Mouse (Mus musculus) intestine, embryonic 14.5 days (tissue): ENCODE data around the gene C8g. TPM values are rescaled to one million over a fixed set of nuclear protein-coding genes. Genes with fewer than 3 reads are reported as not detected.

Experiments
- ATAC-seq: fragments of 200-750 bp; cut with Nextera tagmentation; replicated peaks from 2 replicates; pipeline ENCODE4 v1.8.0; 2017; ENCODE audit warnings: low read depth, moderate number of reproducible peaks, moderate TSS enrichment, moderate library complexity; ENCODE audit not compliant: low FRiP score, low TSS enrichment
- DNase-seq: peaks from one replicate; pipeline ENCODE4 v3.0.0-alpha.2; 2018; ENCODE audit warnings: low spot score
- H3K27ac ChIP-seq: fragments of 300-500 bp; sonication (generic); 2 replicates; pipeline ENCODE4 v1.5.1; 2014; ENCODE audit warnings: low read depth, mild to moderate bottlenecking, control low read depth
- H3K27me3 ChIP-seq: fragments of 300-500 bp; sonication (generic); replicated peaks from 2 replicates; pipeline ENCODE4 v1.6.1; 2014; ENCODE audit warnings: low read length, control low read depth; ENCODE audit not compliant: control insufficient read depth, insufficient read depth
- H3K36me3 ChIP-seq: fragments of 300-500 bp; sonication (generic); 2 replicates; pipeline ENCODE4 v1.6.1; 2014; ENCODE audit warnings: low read length, control low read depth; ENCODE audit not compliant: control insufficient read depth, insufficient read depth
- H3K4me1 ChIP-seq: fragments of 300-500 bp; sonication (generic); replicated peaks from 2 replicates; pipeline ENCODE4 v1.6.1; 2014; ENCODE audit warnings: low read length, control low read depth, mixed read lengths; ENCODE audit not compliant: control insufficient read depth, insufficient read depth
- H3K4me2 ChIP-seq: fragments of 300-500 bp; sonication (generic); 2 replicates; pipeline ENCODE4 v1.6.1; 2014; ENCODE audit warnings: low read length
- H3K4me3 ChIP-seq: fragments of 300-500 bp; sonication (generic); 2 replicates; pipeline ENCODE4 v1.5.1; 2014; ENCODE audit warnings: low read depth, low read length, control low read depth, mixed read lengths
- H3K9ac ChIP-seq: fragments of 300-500 bp; sonication (generic); 2 replicates; pipeline ENCODE4 v1.6.1; 2014; ENCODE audit warnings: mild to moderate bottlenecking, low read length
- H3K9me3 ChIP-seq: fragments of 300-500 bp; sonication (generic); 2 replicates; pipeline ENCODE4 v1.6.1; 2016; ENCODE audit warnings: low read length, control low read depth; ENCODE audit not compliant: control insufficient read depth
- WGBS: fragments of 180-500 bp; shearing (Covaris S2); extraction: QIAGEN DNeasy Blood & Tissue Kit; methylation state at CpG from one replicate; pipeline ENCODE4 v1.1.7; 2014; 5-methylcytosine and 5-hydroxymethylcytosine counted together
- polyA plus RNA-seq: library from polyadenylated mRNA; unstranded; fragments of >200 nt; fragmentation: Nextera tagmentation; extraction: Ambion mirVana; gene quantifications from 2 replicates; pipeline ENCODE4 v1.2.1, GENCODE M21; 2014

The C8g gene
- polyA plus RNA-seq, result 5.9 and 6.3 TPM in 2 replicates

DNA sequence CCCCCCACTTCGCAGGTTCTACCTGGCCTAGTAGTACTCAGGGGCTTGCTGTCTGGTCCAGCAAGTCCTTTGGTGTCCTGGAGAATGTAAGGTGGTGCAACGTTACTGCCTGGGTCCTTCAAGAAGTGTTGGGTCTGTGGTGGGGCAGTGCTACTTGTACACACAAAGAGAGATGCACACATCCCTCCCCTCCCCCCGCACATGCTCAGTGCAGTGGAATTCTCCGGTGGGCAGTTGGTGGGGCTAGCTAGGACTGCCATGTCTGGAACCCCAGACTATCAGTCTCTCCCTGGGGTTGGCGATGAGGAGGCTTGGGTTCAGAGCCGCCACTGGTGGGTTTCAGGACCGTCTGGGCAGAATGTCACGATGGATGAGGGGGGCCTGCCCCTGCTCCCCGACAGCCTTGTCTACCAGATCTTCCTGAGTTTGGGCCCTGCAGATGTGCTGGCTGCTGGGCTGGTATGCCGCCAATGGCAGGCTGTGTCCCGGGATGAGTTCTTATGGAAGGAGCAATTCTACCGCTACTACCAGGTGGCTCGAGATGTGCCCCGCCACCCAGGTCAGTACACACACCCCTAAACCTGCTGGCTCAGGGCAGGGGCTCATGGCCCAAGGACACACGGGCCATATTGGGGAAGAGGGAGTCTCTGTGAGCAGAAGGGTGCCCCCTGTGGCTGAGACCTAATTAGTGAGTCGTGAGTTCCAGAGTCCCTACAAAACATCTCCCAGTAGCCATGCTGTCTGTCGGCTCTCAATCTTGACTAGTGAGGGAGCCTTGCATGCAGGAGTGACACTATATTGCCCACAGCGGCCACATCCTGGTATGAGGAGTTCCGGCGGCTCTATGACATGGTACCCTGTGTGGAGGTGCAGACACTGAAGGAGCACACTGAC is at the start of gene C8g:
Gene C8g, minus strand, starts transcription at position 127 of the 894 bp plus-strand sequence.
- H3K4me3 ChIP-seq, result peak within 1 kb of the TSS; percentile 97
- H3K27me3 ChIP-seq, result no peaks in the 10 kb centered on the region
- WGBS, result 72% methylated on average over 20 of the region's 20 CpGs
- H3K9me3 ChIP-seq, result no peaks in the 10 kb centered on the region
- H3K4me1 ChIP-seq, result peaks cover 10% of the 10 kb centered on the region
- H3K27ac ChIP-seq, result 0 out of 2 replicates have a peak within 1 kb of the TSS, but pooled peaks have one; percentile 54
- H3K9ac ChIP-seq, result peak within 1 kb of the TSS; percentile 95
- peak within 1 kb of the TSS; percentile 100 for H3K4me2 ChIP-seq
- DNase-seq, result no peak
- ATAC-seq, result no peak
- peaks cover 24% of the 10 kb centered on the region for H3K36me3 ChIP-seq

DNA sequence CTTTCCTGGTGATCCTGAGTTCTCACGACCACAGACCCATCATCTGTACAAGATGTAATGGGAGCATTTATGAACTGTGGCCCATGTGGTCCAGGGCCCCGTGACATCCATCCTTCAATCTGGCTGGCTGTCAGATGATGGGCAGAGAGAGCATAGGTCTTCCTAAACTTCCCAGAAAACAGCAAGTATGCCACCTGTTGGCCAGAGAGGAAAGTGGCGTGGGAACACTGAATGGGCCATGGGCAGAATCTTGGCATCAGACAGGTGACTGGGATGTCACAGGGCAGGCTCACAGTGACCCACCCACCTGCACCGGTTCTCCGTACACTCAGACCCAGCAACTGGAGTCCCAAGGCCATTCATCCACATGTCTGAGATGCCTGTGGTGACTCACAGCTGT is 49.7 kb upstream of the C8g start:
- no peak overlapping the region for H3K27ac ChIP-seq
- no peaks in the 10 kb centered on the region for H3K27me3 ChIP-seq
- no peaks in the 10 kb centered on the region for H3K36me3 ChIP-seq
- ATAC-seq (no peak), DNase-seq (no peak)
- H3K9me3 ChIP-seq, result no peaks in the 10 kb centered on the region
- 38% methylated on average over 5 of the region's 5 CpGs for WGBS
- no peak overlapping the region for H3K4me2 ChIP-seq
- no peak overlapping the region for H3K4me3 ChIP-seq
- no peak overlapping the region for H3K9ac ChIP-seq
- H3K4me1 ChIP-seq, result no peaks in the 10 kb centered on the region

- H3K36me3 ChIP-seq, result no peaks in the 10 kb centered on the region
- 71% methylated on average over 9 of the region's 9 CpGs for WGBS
- H3K9me3 ChIP-seq, result no peaks in the 10 kb centered on the region
- no peak overlapping the region for H3K4me3 ChIP-seq
- ATAC-seq, result no peak
- H3K27me3 ChIP-seq, result no peaks in the 10 kb centered on the region
- no peak overlapping the region for H3K9ac ChIP-seq
- H3K4me2 ChIP-seq, result no peak overlapping the region
- DNase-seq, result no peak
- H3K27ac ChIP-seq, result no peak overlapping the region
- H3K4me1 ChIP-seq, result peaks cover 7% of the 10 kb centered on the region
Measured at GRCm38 (mm10) chr2:25549021-25549991, 47.8 kb upstream of the C8g start.

DNA sequence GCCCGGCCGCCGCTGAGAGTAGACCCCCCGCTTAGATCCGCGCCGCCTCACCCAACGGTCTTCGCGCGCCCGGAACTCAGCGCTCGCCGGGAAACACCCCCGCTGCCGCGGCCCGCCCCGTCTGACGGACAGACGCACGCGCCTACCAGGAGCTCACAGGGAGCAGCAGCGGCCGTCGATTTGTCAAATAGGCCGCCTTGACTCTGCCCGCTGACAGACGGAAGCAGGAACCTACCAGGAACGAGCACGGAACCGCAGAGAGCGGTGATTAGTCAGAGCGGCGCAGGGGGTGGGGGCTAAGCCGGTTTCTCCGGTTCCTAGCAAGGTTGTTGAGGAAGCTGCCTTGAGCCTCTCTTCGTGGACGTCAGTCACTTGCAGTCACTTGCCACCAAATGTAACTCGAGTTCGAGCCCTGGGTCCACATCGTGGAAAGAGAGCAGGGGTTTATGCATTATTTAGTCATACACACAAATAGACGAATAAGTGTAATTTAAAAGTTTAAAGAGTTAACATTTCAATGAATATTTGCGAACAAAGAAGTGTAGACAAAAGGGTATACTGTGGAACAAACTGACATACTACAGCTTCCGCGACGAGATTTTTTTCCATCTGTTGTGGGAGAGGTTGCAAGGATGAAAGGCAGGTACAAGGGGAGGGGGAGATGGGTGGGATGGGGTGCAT is 45.4 kb upstream of the C8g start, which contains the start of gene Traf2:
Gene Traf2, minus strand, starts transcription at position 130 of the 681 bp plus-strand sequence.
- peak within 1 kb of the TSS; percentile 67 for H3K27ac ChIP-seq
- peak; percentile 98 for DNase-seq
- peaks cover 7% of the 10 kb centered on the region for H3K4me1 ChIP-seq
- peak within 1 kb of the TSS; percentile 88 for H3K4me2 ChIP-seq
- H3K9me3 ChIP-seq, result no peaks in the 10 kb centered on the region
- peak within 1 kb of the TSS; percentile 76 for H3K4me3 ChIP-seq
- 3% methylated on average over 48 of the region's 48 CpGs for WGBS
- H3K27me3 ChIP-seq, result no peaks in the 10 kb centered on the region
- ATAC-seq, result peak; percentile 97
- H3K9ac ChIP-seq, result peak within 1 kb of the TSS; percentile 74
- no peaks in the 10 kb centered on the region for H3K36me3 ChIP-seq

DNA sequence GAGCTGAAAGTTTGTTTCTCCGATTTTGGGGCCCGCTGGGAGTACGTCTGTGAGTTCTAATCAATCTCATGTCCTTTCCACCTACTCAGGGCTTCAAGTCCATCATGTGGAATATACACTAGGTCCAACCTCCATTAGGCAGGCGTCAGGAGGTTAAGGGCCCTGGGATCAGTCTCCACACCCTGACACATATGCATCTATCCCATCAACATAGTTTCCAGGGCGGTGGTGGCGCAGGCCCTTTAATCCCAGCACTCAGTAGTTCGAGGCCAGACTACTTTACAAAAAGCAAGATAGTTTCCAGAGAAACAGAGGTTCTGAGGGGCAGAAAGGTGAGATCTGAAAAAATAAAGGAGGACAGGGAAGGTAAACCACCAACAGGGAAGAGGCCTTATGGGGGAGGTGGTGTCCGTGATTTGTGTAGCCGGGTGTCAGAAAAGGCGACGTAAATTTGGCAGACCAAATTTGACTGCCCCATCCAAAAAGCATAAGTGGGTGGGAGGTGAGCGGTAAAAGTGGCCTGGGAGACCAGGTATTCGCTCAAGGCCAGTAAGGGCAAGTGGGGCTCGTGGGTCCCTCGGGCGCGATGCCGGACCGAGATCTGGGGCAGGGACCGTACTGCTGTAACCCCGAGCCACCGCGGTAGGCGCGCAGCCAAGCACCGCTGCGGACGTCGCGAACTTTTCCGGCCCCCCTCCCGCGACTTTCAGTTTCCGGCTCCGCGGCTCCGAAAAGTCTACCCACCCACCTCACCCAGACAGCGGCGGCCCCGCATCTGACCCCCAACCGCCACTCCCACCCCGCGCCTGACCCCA is 44.7 kb upstream of the C8g start:
- Histone ChIP-seq H3K4me1 (peaks cover 7% of the 10 kb centered on the region), H3K27me3 (no peaks in the 10 kb centered on the region), H3K27ac (peak overlapping the region; percentile 67), H3K9ac (peak overlapping the region; percentile 74), H3K4me3 (peak overlapping the region; percentile 76), H3K4me2 (peak overlapping the region; percentile 88), H3K36me3 (no peaks in the 10 kb centered on the region), H3K9me3 (no peaks in the 10 kb centered on the region)
- ATAC-seq, result peak; percentile 66
- no peak for DNase-seq
- 7% methylated on average over 43 of the region's 43 CpGs for WGBS

GRCm38 (mm10) chr2:25541644-25542367 is 40.3 kb upstream of the C8g start:
- ATAC-seq, result no peak
- DNase-seq, result no peak
- Histone ChIP-seq H3K9me3 (no peaks in the 10 kb centered on the region), H3K4me2 (no peak overlapping the region), H3K27ac (no peak overlapping the region), H3K9ac (no peak overlapping the region), H3K4me3 (no peak overlapping the region), H3K4me1 (peaks cover 7% of the 10 kb centered on the region), H3K36me3 (peaks cover 15% of the 10 kb centered on the region), H3K27me3 (no peaks in the 10 kb centered on the region)
- 70% methylated on average over 10 of the region's 10 CpGs for WGBS

- ATAC-seq, result no peak
- no peaks in the 10 kb centered on the region for H3K9me3 ChIP-seq
- H3K27ac ChIP-seq, result no peak overlapping the region
- DNase-seq, result no peak
- H3K4me2 ChIP-seq, result no peak overlapping the region
- peaks cover under 1% of the 10 kb centered on the region for H3K4me1 ChIP-seq
- no peak overlapping the region for H3K4me3 ChIP-seq
- H3K36me3 ChIP-seq, result peaks cover 28% of the 10 kb centered on the region
- H3K9ac ChIP-seq, result no peak overlapping the region
- WGBS, result 91% methylated on average over 4 of the region's 4 CpGs
- H3K27me3 ChIP-seq, result no peaks in the 10 kb centered on the region
Measured at GRCm38 (mm10) chr2:25540541-25540948, 39.0 kb upstream of the C8g start.
